Mouse (Mus musculus) thymus, adult 2 months (tissue): ENCODE measurements around the gene Il27ra.

Source experiments
- CTCF ChIP-seq: fragments of 200-500 bp; IDR thresholded peaks from 2 replicates; pipeline ENCODE4 v1.5.1; 2012; ENCODE audit warnings: mild to moderate bottlenecking, control low read depth, low read length, moderate library complexity, borderline replicate concordance; ENCODE audit not compliant: control insufficient read depth, poor library complexity, insufficient read depth; ENCODE audit errors: extremely low read depth
- POLR2A ChIP-seq: fragments of 200-500 bp; IDR thresholded peaks from 2 replicates; pipeline ENCODE4 v1.6.1; 2012; ENCODE audit warnings: mild to moderate bottlenecking, low read length, control low read depth, moderate library complexity; ENCODE audit not compliant: control insufficient read depth, poor library complexity, insufficient read depth; ENCODE audit errors: extremely low read depth

GRCm38 (mm10) chr8:84063861-84064610 is 21.6 kb upstream of the Il27ra start:
- TF ChIP-seq POLR2A: no peak
- no peak for TF ChIP-seq CTCF
